Mouse (Mus musculus) lung, adult 2 months (tissue): ENCODE results near the gene Hsd17b6.

Experiments used
- CTCF ChIP-seq: fragments of 200-500 bp; IDR thresholded peaks from 2 replicates; pipeline ENCODE4 v1.5.1; 2011; ENCODE audit warnings: mild to moderate bottlenecking, low read length, control low read depth; ENCODE audit not compliant: insufficient read depth
- POLR2A ChIP-seq: fragments of 200-500 bp; IDR thresholded peaks from 2 replicates; pipeline ENCODE4 v1.6.1; 2011; ENCODE audit warnings: low read depth, mild to moderate bottlenecking, control low read depth, low read length, borderline replicate concordance; ENCODE audit errors: extremely low read depth

DNA sequence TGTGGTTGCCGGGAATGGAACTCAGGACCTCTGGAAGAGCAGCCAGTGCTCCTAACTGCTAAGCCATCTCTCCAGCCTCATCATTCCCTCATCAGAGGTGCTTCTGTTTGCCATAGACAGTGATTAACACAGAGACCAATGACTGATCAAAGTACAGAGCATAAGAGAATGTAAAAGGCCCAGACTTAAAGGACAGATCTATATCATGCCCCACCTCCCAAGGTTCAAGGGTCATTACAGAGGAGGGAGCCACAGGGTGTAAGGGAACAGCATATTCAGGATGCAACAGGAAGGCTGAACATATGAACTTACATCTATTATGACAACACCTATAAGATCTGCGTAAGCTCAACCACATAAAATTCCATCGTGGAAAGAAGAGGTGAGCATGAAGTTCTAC is 10.7 kb downstream of the Hsd17b6 start:
- no peak for TF ChIP-seq CTCF
- TF ChIP-seq POLR2A: no peak
